Mouse (Mus musculus) heart, postnatal 36 days (tissue): ENCODE measurements around the gene Olfr904. TPM values are rescaled to one million over a fixed set of nuclear protein-coding genes. Genes with fewer than 3 reads are reported as not detected.
"Not testable (repeated sequence)": the region's sequence is repeated elsewhere in the genome, so short reads cannot be mapped to it uniquely, and the experiment has no call there.

Source experiments
- DNase-seq, 2 experiments: peaks; one replicate each; pipeline ENCODE4 v3.0.0; 2021 to 2022
- intact Hi-C: fragments of 180-260 bp; cut with DNase I; formaldehyde crosslinking; loops from one replicate; pipeline ENCODE4 v1.15.1; 2025
- total RNA-seq, 2 experiments: library from RNA; stranded (reverse); gene quantifications; 2 replicates each; pipeline ENCODE4 v1.2.3; 2021

Olfr904 gene
- not detected for total RNA-seq

DNA sequence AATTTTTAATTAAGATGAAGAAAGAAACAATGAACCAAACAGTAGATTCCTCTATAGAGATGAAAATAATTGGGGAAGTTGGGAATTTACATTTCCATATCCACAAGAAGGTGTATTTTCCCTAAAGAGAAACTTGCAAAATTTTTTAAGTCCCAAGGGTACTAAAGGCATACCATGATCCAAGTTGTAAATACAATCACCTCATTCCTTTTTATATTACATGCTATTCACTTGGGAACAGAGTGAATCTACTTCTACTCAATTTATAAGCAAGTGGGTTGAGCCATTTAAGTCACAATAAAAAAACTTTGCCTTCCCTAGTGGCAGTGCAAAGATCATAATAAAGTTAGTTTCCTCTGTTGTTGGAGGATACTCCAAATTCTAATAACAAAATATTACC is at the start of gene Olfr904:
TSS of gene Olfr904 (plus strand) at position 301 of the 400 bp plus-strand sequence.
- DNase-seq = no peak
- intact Hi-C loops = no loop called here

DNA sequence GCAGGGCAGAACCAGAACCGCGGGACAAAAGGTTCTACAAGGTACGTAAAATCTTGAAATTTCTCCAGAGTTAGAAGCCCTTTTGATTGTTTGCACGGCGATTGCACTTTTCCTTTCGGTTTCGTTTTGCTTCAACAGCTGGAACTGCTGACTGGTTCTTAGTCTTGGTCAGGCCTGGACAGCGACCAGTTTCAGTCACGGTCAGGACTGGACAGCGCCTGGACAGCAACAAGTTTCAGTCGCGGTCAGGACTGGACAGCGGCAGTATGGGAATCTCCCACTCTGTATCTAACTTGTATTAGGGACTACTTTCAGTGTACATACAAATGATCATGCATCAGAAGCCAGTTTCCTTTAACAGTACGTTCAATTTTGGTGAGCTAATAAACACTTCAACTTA is 49.4 kb upstream of the Olfr904 start:
- DNase-seq, intact Hi-C loops: not testable (repeated sequence)

DNA sequence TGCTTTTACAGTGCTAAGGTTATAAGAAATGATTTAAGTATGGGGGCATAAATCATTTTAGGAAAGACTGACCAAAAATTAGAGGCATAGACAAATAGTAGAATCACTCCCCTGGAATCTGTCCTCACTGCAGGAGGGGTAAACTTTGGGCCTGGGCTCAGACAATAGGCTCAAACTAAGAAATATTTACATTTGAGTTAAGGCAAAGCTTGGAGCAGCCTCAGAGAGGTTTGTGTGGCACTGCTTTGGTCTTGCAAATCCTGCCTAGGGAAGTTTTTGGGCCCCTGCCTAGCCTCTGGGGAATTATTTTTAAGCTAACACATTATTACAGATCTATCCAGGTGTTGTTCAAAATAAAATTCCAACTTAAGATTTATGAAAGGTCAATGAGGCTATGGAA is 39.1 kb upstream of the Olfr904 start:
- DNase-seq = no peak
- intact Hi-C loops = no loop called here

GRCm38 (mm10) chr9:38427026-38427425 is 35.9 kb upstream of the Olfr904 start:
- DNase-seq = no peak
- intact Hi-C loops = no loop called here

DNA sequence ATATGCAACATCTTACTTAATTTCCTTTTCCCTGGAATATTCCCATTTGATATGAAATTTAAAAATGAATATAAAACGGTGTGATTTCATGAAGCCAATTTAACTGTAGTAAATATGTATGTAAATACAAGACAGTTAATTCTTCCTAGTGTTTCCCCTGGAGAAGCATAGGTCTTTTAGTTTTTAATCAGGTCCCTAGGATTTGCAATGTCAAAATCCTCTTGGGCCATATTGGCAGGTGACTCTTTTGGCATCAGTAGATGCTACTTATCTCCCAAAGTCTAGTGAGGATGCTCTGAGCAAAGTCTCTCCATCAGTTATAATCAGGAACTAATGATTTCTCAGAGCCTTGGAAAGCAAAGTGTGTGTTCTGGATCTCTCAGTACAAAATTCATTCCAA is 33.8 kb upstream of the Olfr904 start, which contains the start of gene Olfr901:
TSS of gene Olfr901 (plus strand) at position 301 of the 400 bp plus-strand sequence.
- no peak for DNase-seq
- intact Hi-C loops = no loop called here

DNA sequence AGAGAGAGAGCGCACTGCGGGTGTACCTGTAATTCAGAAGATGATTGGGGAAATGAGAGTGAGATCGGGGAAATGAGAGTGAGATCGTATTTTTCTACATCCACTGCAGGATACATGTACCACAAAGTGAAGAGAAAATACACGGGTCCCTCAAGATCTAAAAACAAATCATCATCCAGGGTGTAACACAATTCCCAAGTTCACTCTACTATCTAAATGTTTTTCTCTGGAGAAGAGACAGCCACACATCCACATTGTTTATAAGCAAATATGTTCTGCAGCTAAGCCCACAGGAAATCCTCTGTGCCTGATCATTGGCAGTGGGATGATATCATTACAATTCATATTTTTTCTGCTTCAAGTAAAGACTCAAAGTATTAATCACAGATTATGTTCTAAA is 15.6 kb upstream of the Olfr904 start, which contains the start of gene Olfr902:
TSS of gene Olfr902 (plus strand) at position 301 of the 400 bp plus-strand sequence.
- intact Hi-C loops = no loop called here
- no peak for DNase-seq

DNA sequence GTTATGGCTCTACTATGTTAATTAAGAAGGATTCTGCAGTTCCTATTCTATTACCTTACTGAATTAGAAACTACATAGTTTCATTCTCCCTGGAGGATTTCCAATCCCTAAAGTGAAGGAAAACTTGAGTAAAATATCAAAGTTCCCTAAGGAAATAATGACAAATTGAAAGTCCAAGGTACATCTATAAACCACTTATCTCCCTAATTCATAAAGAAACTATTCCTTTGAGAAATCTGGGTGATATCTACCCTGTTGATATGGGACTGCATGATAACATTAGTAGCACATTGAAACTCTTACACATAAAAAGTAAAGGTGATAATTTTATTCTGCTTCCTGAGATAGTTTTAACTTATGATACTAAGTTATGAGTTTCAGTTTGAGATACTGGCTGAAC is 7.9 kb downstream of the Olfr904 start, which contains the start of gene Olfr905:
TSS of gene Olfr905 (plus strand) at position 301 of the 400 bp plus-strand sequence.
- no peak for DNase-seq
- intact Hi-C loops = no loop called here

- DNase-seq = no peak
- intact Hi-C loops = no loop called here
Observed at GRCm38 (mm10) chr9:38486785-38487184, 23.8 kb downstream of the Olfr904 start, which contains the start of gene Olfr906. Gene Olfr906 (plus strand): TSS chr9:38487085.

GRCm38 (mm10) chr9:38495501-38495900 is 32.6 kb downstream of the Olfr904 start, which contains the start of gene Olfr907:
Gene Olfr907 (plus strand): TSS chr9:38495801.
- no peak for DNase-seq
- intact Hi-C loops = no loop called here

DNA sequence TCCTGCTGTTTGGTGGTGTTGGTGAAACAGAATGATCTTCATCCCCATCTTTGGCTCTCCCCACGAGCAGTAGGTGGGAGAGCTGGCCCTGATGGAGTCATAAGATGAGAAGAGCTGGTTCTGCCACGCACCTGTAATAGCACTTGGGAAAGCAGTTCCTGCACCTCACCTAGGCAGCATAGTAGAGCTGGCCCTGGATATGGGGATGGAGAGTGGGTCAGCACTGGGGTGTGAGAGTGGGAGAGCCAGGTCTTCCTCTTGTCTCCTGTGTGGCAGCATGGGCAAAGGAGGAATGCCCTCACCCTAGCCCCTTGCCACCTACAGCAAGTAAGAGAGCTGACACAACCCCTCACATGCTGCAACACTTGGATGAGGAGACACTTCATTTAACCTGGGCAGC is 49.4 kb downstream of the Olfr904 start:
- intact Hi-C loops = no loop called here

More for the DNA sequence above, 49.4 kb downstream of the Olfr904 start:
- DNase-seq = no peak

Other genes with a start within 250 kb of the Olfr904 start
- not detected for gene Olfr894, start 245.1 kb upstream of the Olfr904 start, total RNA-seq
- gene Olfr143, start 210.4 kb upstream of the Olfr904 start, total RNA-seq = not detected
- gene Olfr895, start 195.3 kb upstream of the Olfr904 start, total RNA-seq = not detected
- gene Olfr896-ps1, start 172.0 kb upstream of the Olfr904 start, total RNA-seq = not detected
- gene Olfr25, start 134.1 kb upstream of the Olfr904 start, total RNA-seq = not detected
- not detected for gene Olfr898, start 114.7 kb upstream of the Olfr904 start, total RNA-seq
- gene Olfr250, start 96.2 kb upstream of the Olfr904 start, total RNA-seq = not detected
- not detected for gene Olfr251, start 86.1 kb upstream of the Olfr904 start, total RNA-seq
- not detected for gene Olfr147, start 61.4 kb upstream of the Olfr904 start, total RNA-seq
- not detected for gene Olfr901, start 33.7 kb upstream of the Olfr904 start, total RNA-seq
- gene Olfr902, start 15.5 kb upstream of the Olfr904 start, total RNA-seq = not detected
- gene Olfr905, start 8.0 kb downstream of the Olfr904 start, total RNA-seq = not detected
- gene Olfr906, start 23.9 kb downstream of the Olfr904 start, total RNA-seq = not detected
- gene Olfr907, start 32.7 kb downstream of the Olfr904 start, total RNA-seq = not detected
- not detected for gene Olfr911-ps1, start 58.4 kb downstream of the Olfr904 start, total RNA-seq
- not detected for gene Olfr910, start 74.7 kb downstream of the Olfr904 start, total RNA-seq
- gene Olfr912, start 117.0 kb downstream of the Olfr904 start, total RNA-seq = not detected
- not detected for gene Olfr913, start 129.6 kb downstream of the Olfr904 start, total RNA-seq
- gene Olfr914, start 142.0 kb downstream of the Olfr904 start, total RNA-seq = not detected
- gene Olfr916, start 196.7 kb downstream of the Olfr904 start, total RNA-seq = not detected
- gene Olfr917, start 202.7 kb downstream of the Olfr904 start, total RNA-seq = not detected
- not detected for gene Olfr918, start 211.5 kb downstream of the Olfr904 start, total RNA-seq
- gene Olfr919, start 240.5 kb downstream of the Olfr904 start, total RNA-seq = not detected